Mouse (Mus musculus) retina, postnatal 7 days (tissue): ENCODE measurements at regions not wholly inside any gene's neighbourhood (a gene's known extent, or its start where the extent isn't known, plus 50 kb on each side); places are given as distances from the start of the nearest gene placed in this dataset.
A peak's percentile ranks its signal among the peaks of the same experiment; 100 is the strongest.
"Not testable (repeated sequence)": the region's sequence is repeated elsewhere in the genome, so short reads cannot be mapped to it uniquely, and the experiment has no call there.

ENCODE experiments used
- DNase-seq: peaks from one replicate; pipeline ENCODE4 v3.0.0-alpha.2; 2012; ENCODE audit warnings: low read depth, low spot score

- peak; percentile 51 for DNase-seq
Observed at GRCm38 (mm10) chr2:147307488-147308386, 54.0 kb upstream of the Pax1 start.

- DNase-seq = no peak
Observed at GRCm38 (mm10) chr2:147306728-147307127, 55.0 kb upstream of the Pax1 start.

GRCm38 (mm10) chr2:147305262-147305661 is 56.5 kb upstream of the Pax1 start:
- DNase-seq = peak; percentile 17

GRCm38 (mm10) chr2:147300503-147300902 is 61.2 kb upstream of the Pax1 start:
- DNase-seq = no peak

- DNase-seq = no peak
Observed at GRCm38 (mm10) chr2:147299359-147299758, 62.4 kb upstream of the Pax1 start.

- peak; percentile 23 for DNase-seq
Observed at GRCm38 (mm10) chr2:147298499-147298896, 63.2 kb upstream of the Pax1 start.

- no peak for DNase-seq
Observed at GRCm38 (mm10) chr2:147297876-147298498, 63.7 kb upstream of the Pax1 start.

- not testable (repeated sequence) for DNase-seq
Observed at GRCm38 (mm10) chr2:147294926-147295325, 66.8 kb upstream of the Pax1 start.

GRCm38 (mm10) chr2:147293294-147293688 is 68.4 kb upstream of the Pax1 start:
- DNase-seq = no peak

- no peak for DNase-seq
Observed at GRCm38 (mm10) chr2:147292387-147293293, 69.1 kb upstream of the Pax1 start.

GRCm38 (mm10) chr2:147283390-147283789 is 78.3 kb upstream of the Pax1 start:
- DNase-seq = no peak

- DNase-seq = no peak
Observed at GRCm38 (mm10) chr2:147277636-147278035, 83.6 kb upstream of the Nkx2-2 start.

- no peak for DNase-seq
Observed at GRCm38 (mm10) chr2:147269171-147269570, 75.1 kb upstream of the Nkx2-2 start.

- no peak for DNase-seq
Observed at GRCm38 (mm10) chr2:147267901-147268300, 73.9 kb upstream of the Nkx2-2 start.

GRCm38 (mm10) chr2:147267257-147267656 is 73.2 kb upstream of the Nkx2-2 start:
- DNase-seq = no peak

- peak; percentile 37 for DNase-seq
Observed at GRCm38 (mm10) chr2:147256696-147257095, 62.7 kb upstream of the Nkx2-2 start.

- no peak for DNase-seq
Observed at GRCm38 (mm10) chr2:147254944-147255343, 60.9 kb upstream of the Nkx2-2 start.

- no peak for DNase-seq
Observed at GRCm38 (mm10) chr2:147254137-147254536, 60.1 kb upstream of the Nkx2-2 start.

- DNase-seq = no peak
Observed at GRCm38 (mm10) chr2:147247981-147248514, 54.0 kb upstream of the Nkx2-2 start.

- DNase-seq = no peak
Observed at GRCm38 (mm10) chr2:147247238-147247637, 53.2 kb upstream of the Nkx2-2 start.

GRCm38 (mm10) chr2:147244406-147244805 is 50.4 kb upstream of the Nkx2-2 start:
- DNase-seq = no peak
